Mouse (Mus musculus) lung, embryonic 14.5 days (tissue): ENCODE measurements around the gene Gm49383. TPM values are rescaled to one million over a fixed set of nuclear protein-coding genes. Genes with fewer than 3 reads are reported as not detected.

Experiments used
- ATAC-seq: fragments of 200-750 bp; cut with Nextera tagmentation; 2 replicates; pipeline ENCODE4 v1.8.0; 2017; ENCODE audit warnings: mild to moderate bottlenecking, moderate TSS enrichment, moderate library complexity; ENCODE audit not compliant: insufficient read depth
- DNase-seq: peaks from one replicate; pipeline ENCODE4 v3.0.0-alpha.2; 2015
- H3K27ac ChIP-seq: fragments of 300-500 bp; sonication (generic); 2 replicates; pipeline ENCODE4 v1.5.1; 2014; ENCODE audit warnings: low read depth, mild to moderate bottlenecking, moderate library complexity
- H3K27me3 ChIP-seq: fragments of 300-500 bp; sonication (generic); 2 replicates; pipeline ENCODE4 v1.6.1; 2014; ENCODE audit warnings: low read length, control low read depth; ENCODE audit not compliant: insufficient read depth
- H3K36me3 ChIP-seq: fragments of 300-500 bp; sonication (generic); 2 replicates; pipeline ENCODE4 v1.6.1; 2014; ENCODE audit warnings: control low read depth; ENCODE audit not compliant: insufficient read depth
- H3K4me1 ChIP-seq: fragments of 300-500 bp; sonication (generic); 2 replicates; pipeline ENCODE4 v1.6.1; 2014; ENCODE audit warnings: antibody characterized with exemption, control low read depth; ENCODE audit not compliant: insufficient read depth
- H3K4me2 ChIP-seq: fragments of 300-500 bp; sonication (generic); 2 replicates; pipeline ENCODE4 v1.6.1; 2014; ENCODE audit warnings: mild to moderate bottlenecking
- H3K4me3 ChIP-seq: fragments of 300-500 bp; sonication (generic); 2 replicates; pipeline ENCODE4 v1.5.1; 2014; ENCODE audit warnings: low read depth, low read length
- H3K9ac ChIP-seq: fragments of 300-500 bp; sonication (generic); 2 replicates; pipeline ENCODE4 v1.6.1; 2014
- H3K9me3 ChIP-seq: fragments of 300-500 bp; sonication (generic); 2 replicates; pipeline ENCODE4 v1.6.1; 2016; ENCODE audit warnings: low read depth, low read length, control low read depth
- CTCF ChIP-seq: IDR thresholded peaks from 2 replicates; pipeline ENCODE4 v1.5.1; 2016; ENCODE audit warnings: antibody characterized with exemption, low read depth
- WGBS: fragments of 180-500 bp; shearing (Covaris S2); extraction: QIAGEN DNeasy Blood & Tissue Kit; methylation state at CpG from one replicate; pipeline ENCODE4 v1.1.7; 2014; 5-methylcytosine and 5-hydroxymethylcytosine counted together
- microRNA-seq: library from miRNA; unstranded; fragments of <30 nt; microRNA quantifications from one replicate; pipeline ENCODE4, GENCODE M21; 2016; ENCODE audit warnings: borderline number of aligned reads
- polyA plus RNA-seq: library from polyadenylated mRNA; unstranded; fragments of >200 nt; fragmentation: Nextera tagmentation; extraction: Ambion mirVana; gene quantifications from 2 replicates; pipeline ENCODE4 v1.2.1, GENCODE M21; 2014

The Gm49383 gene
- polyA plus RNA-seq, 1 experiment from 2014 or later: 31.6 TPM

GRCm38 (mm10) chr12:69147166-69147735 lies 49.7 kb downstream of the Gm49383 start:
- Histone ChIP-seq H3K27me3 (no peaks in the 10 kb centered on the region), H3K9me3 (no peaks in the 10 kb centered on the region), H3K9ac (no peak overlapping the region), H3K4me1 (no peaks in the 10 kb centered on the region), H3K27ac (no peak overlapping the region), H3K4me2 (no peak overlapping the region), H3K36me3 (no peaks in the 10 kb centered on the region), H3K4me3 (no peak overlapping the region)
- no peak for DNase-seq
- no peak for TF ChIP-seq CTCF
- WGBS: 86% methylated on average over 5 of the region's 5 CpGs
- no peak for ATAC-seq

- no peak for TF ChIP-seq CTCF
- ATAC-seq (no peak), DNase-seq (no peak)
- H3K4me2 ChIP-seq: no peak overlapping the region
- H3K27me3 ChIP-seq: no peaks in the 10 kb centered on the region
- no peaks in the 10 kb centered on the region for H3K4me1 ChIP-seq
- no peak overlapping the region for H3K4me3 ChIP-seq
- H3K9ac ChIP-seq: no peak overlapping the region
- WGBS: 69% methylated on average over 6 of the region's 6 CpGs
- no peaks in the 10 kb centered on the region for H3K36me3 ChIP-seq
- no peaks in the 10 kb centered on the region for H3K9me3 ChIP-seq
- no peak overlapping the region for H3K27ac ChIP-seq
These were observed 53.4 kb downstream of the Gm49383 start for GRCm38 (mm10) chr12:69143460-69143859.

GRCm38 (mm10) chr12:69139841-69140240 lies 57.1 kb downstream of the Gm49383 start:
- no peak for TF ChIP-seq CTCF
- no peaks in the 10 kb centered on the region for H3K36me3 ChIP-seq
- 78% methylated on average over 7 of the region's 7 CpGs for WGBS
- no peak overlapping the region for H3K27ac ChIP-seq
- DNase-seq (no peak), ATAC-seq (no peak)
- no peak overlapping the region for H3K9ac ChIP-seq
- H3K27me3 ChIP-seq: no peaks in the 10 kb centered on the region
- no peak overlapping the region for H3K4me3 ChIP-seq
- H3K9me3 ChIP-seq: no peaks in the 10 kb centered on the region
- no peak overlapping the region for H3K4me2 ChIP-seq
- H3K4me1 ChIP-seq: no peaks in the 10 kb centered on the region

GRCm38 (mm10) chr12:69139201-69139600 lies 57.7 kb downstream of the Gm49383 start:
- no peak overlapping the region for H3K27ac ChIP-seq
- H3K9me3 ChIP-seq: no peaks in the 10 kb centered on the region
- H3K9ac ChIP-seq: no peak overlapping the region
- no peaks in the 10 kb centered on the region for H3K36me3 ChIP-seq
- no peak overlapping the region for H3K4me3 ChIP-seq
- ATAC-seq (no peak), DNase-seq (no peak)
- 88% methylated on average over 3 of the region's 3 CpGs for WGBS
- H3K4me2 ChIP-seq: no peak overlapping the region
- H3K27me3 ChIP-seq: no peaks in the 10 kb centered on the region
- no peak for TF ChIP-seq CTCF
- H3K4me1 ChIP-seq: no peaks in the 10 kb centered on the region

Small RNA genes within 50 kb of the gene (microRNA-seq; reads per million reads assigned to microRNA genes)
- gene Gm47287 (not detected), gene Gm47295 (0.95 reads per million)

Other genes starting within 250 kb of the Gm49383 start
- 1,824 and 2,015 TPM in 2 replicates for gene Rps29, start 37.9 kb downstream of the Gm49383 start, polyA plus RNA-seq
- gene Lrr1, start 28.3 kb downstream of the Gm49383 start, polyA plus RNA-seq: 29.8 and 30.9 TPM in 2 replicates
- gene Rpl36al, start 13.0 kb downstream of the Gm49383 start, polyA plus RNA-seq: 591 and 633 TPM in 2 replicates
- gene Mgat2, start 12.9 kb downstream of the Gm49383 start, polyA plus RNA-seq: 61.4 and 62.0 TPM in 2 replicates
- 9.3 and 11.3 TPM in 2 replicates for gene Dnaaf2, start 1.3 kb upstream of the Gm49383 start, polyA plus RNA-seq
- 28.1 and 28.7 TPM in 2 replicates for gene Gm49384, start 7.2 kb upstream of the Gm49383 start, polyA plus RNA-seq
- 39.1 and 41.1 TPM in 2 replicates for gene Pole2, start 31.1 kb upstream of the Gm49383 start, polyA plus RNA-seq
- 3.2 and 3.9 TPM in 2 replicates for gene Klhdc1, start 44.1 kb upstream of the Gm49383 start, polyA plus RNA-seq
- gene Klhdc2, start 99.6 kb upstream of the Gm49383 start, polyA plus RNA-seq: 141 and 142 TPM in 2 replicates
- 79.3 and 84.8 TPM in 2 replicates for gene Nemf, start 160.1 kb upstream of the Gm49383 start, polyA plus RNA-seq
- gene Arf6, start 175.0 kb upstream of the Gm49383 start, polyA plus RNA-seq: 59.9 and 61.8 TPM in 2 replicates
- 2.0 and 2.2 TPM in 2 replicates for gene Gm9887, start 175.4 kb upstream of the Gm49383 start, polyA plus RNA-seq